Mouse (Mus musculus): ENCODE results near the gene 4833427G06Rik. TPM values are rescaled to one million over a fixed set of nuclear protein-coding genes. Genes with fewer than 3 reads are reported as not detected.

Gene 4833427G06Rik
- total and polyA plus RNA-seq, 2 experiments from 2014 or later, result 1.0 to 2.0 TPM

GRCm38 (mm10) chr9:51052180-51052579 lies 49.7 kb downstream of the 4833427G06Rik start:
- DNase-seq (ENCODE audit: low spot score) (no peak), ATAC-seq (no peak)
- H3K4me1 ChIP-seq (ENCODE audit: insufficient read depth, low read length), result no peaks in the 10 kb centered on the region
- H3K36me3 ChIP-seq (ENCODE audit: insufficient read depth, low read length), result no peaks in the 10 kb centered on the region
- no peak overlapping the region for H3K4me3 ChIP-seq (ENCODE audit: low read length)
- peak; percentile 49; the same call in 1 of the 2 replicates for TF ChIP-seq CTCF (IDR thresholded peaks at IDR 0.05; ENCODE audit: low read depth)
- no peak overlapping the region for H3K4me2 ChIP-seq (ENCODE audit: low read depth, low read length)
- no peaks in the 10 kb centered on the region for H3K9me3 ChIP-seq (ENCODE audit: low read length)
- H3K9ac ChIP-seq (replicated peaks; ENCODE audit: low read length), result no peak overlapping the region
- H3K27ac ChIP-seq, result no peak overlapping the region
- H3K27me3 ChIP-seq (ENCODE audit: insufficient read depth, low read length), result no peaks in the 10 kb centered on the region
- 83% methylated on average over 3 of the region's 3 CpGs for WGBS

- no peak overlapping the region for H3K4me2 ChIP-seq (ENCODE audit: low read depth, low read length)
- H3K27me3 ChIP-seq (ENCODE audit: insufficient read depth, low read length), result no peaks in the 10 kb centered on the region
- H3K4me1 ChIP-seq (ENCODE audit: insufficient read depth, low read length), result no peaks in the 10 kb centered on the region
- DNase-seq (ENCODE audit: low spot score), result no peak
- H3K9me3 ChIP-seq (ENCODE audit: low read length), result no peaks in the 10 kb centered on the region
- WGBS, result 83% methylated on average over 6 of the region's 6 CpGs
- no peaks in the 10 kb centered on the region for H3K36me3 ChIP-seq (ENCODE audit: insufficient read depth, low read length)
- no peak overlapping the region for H3K9ac ChIP-seq (replicated peaks; ENCODE audit: low read length)
- H3K4me3 ChIP-seq (ENCODE audit: low read length), result no peak overlapping the region
- no peak for TF ChIP-seq CTCF (IDR thresholded peaks at IDR 0.05; ENCODE audit: low read depth)
- no peak overlapping the region for H3K27ac ChIP-seq
- no peak for ATAC-seq
These were observed 59.7 kb downstream of the 4833427G06Rik start for GRCm38 (mm10) chr9:51042136-51042535.

GRCm38 (mm10) chr9:51041491-51041980 lies 60.3 kb downstream of the 4833427G06Rik start:
- Histone ChIP-seq H3K4me1 (ENCODE audit: insufficient read depth, low read length) (no peaks in the 10 kb centered on the region), H3K27me3 (ENCODE audit: insufficient read depth, low read length) (no peaks in the 10 kb centered on the region), H3K4me2 (ENCODE audit: low read depth, low read length) (no peak overlapping the region), H3K4me3 (ENCODE audit: low read length) (no peak overlapping the region), H3K9me3 (ENCODE audit: low read length) (no peaks in the 10 kb centered on the region), H3K9ac (replicated peaks; ENCODE audit: low read length) (no peak overlapping the region), H3K36me3 (ENCODE audit: insufficient read depth, low read length) (no peaks in the 10 kb centered on the region), H3K27ac (no peak overlapping the region)
- ATAC-seq (no peak), DNase-seq (ENCODE audit: low spot score) (no peak)
- 91% methylated on average over 7 of the region's 7 CpGs for WGBS
- no peak for TF ChIP-seq CTCF (IDR thresholded peaks at IDR 0.05; ENCODE audit: low read depth)

DNA sequence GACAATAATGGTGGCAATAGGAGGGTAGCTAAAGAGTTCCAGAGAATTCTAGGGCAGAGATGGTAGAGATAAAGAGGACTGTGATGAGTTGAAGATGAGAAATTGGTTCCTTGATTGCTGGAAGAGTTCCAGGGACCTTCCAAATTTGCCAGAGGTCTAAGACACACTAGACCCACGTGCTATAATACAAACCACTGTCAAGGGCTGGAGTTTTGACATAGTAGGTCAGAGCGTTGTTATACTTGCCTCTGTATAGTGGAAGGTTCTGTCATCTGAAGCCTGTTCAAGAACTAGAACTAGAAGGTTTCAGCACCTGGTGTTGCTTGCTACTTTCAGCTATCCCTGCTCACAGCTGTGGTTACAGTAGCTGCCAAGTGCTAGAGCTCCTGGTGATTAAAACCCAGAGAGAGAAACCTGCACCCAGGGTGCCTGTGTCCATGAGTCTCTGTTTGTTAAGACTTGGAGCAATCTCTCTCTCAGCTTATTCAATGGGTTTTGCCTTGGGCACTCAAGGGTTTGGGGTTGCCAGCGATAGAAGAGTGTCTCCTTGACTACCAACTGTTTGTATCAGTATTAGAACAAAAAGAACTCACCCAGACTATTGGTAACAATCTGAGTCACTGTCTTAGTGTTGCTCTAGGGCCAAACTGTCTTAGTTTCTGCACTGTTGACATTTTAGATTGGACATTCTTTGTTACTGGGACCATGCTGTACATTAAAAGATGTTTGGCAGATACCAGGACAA lies 68.9 kb downstream of the 4833427G06Rik start:
- Histone ChIP-seq H3K4me1 (ENCODE audit: insufficient read depth, low read length) (no peaks in the 10 kb centered on the region), H3K27ac (no peak overlapping the region), H3K36me3 (ENCODE audit: insufficient read depth, low read length) (no peaks in the 10 kb centered on the region), H3K4me3 (ENCODE audit: low read length) (no peak overlapping the region), H3K9me3 (ENCODE audit: low read length) (no peaks in the 10 kb centered on the region), H3K4me2 (ENCODE audit: low read depth, low read length) (no peak overlapping the region), H3K9ac (replicated peaks; ENCODE audit: low read length) (no peak overlapping the region), H3K27me3 (ENCODE audit: insufficient read depth, low read length) (no peaks in the 10 kb centered on the region)
- DNase-seq (ENCODE audit: low spot score), result no peak
- ATAC-seq, result no peak
- 66% methylated on average over 3 of the region's 3 CpGs for WGBS
- TF ChIP-seq CTCF (IDR thresholded peaks at IDR 0.05; ENCODE audit: low read depth), result no peak

GRCm38 (mm10) chr9:51032291-51032690 lies 69.6 kb downstream of the 4833427G06Rik start:
- WGBS, result 68% methylated on average over 8 of the region's 8 CpGs
- H3K27me3 ChIP-seq (ENCODE audit: insufficient read depth, low read length), result no peaks in the 10 kb centered on the region
- DNase-seq (ENCODE audit: low spot score) (no peak), ATAC-seq (no peak)
- H3K4me1 ChIP-seq (ENCODE audit: insufficient read depth, low read length), result no peaks in the 10 kb centered on the region
- no peak overlapping the region for H3K4me2 ChIP-seq (ENCODE audit: low read depth, low read length)
- no peak overlapping the region for H3K4me3 ChIP-seq (ENCODE audit: low read length)
- H3K9me3 ChIP-seq (ENCODE audit: low read length), result no peaks in the 10 kb centered on the region
- no peak overlapping the region for H3K9ac ChIP-seq (replicated peaks; ENCODE audit: low read length)
- no peak for TF ChIP-seq CTCF (IDR thresholded peaks at IDR 0.05; ENCODE audit: low read depth)
- H3K36me3 ChIP-seq (ENCODE audit: insufficient read depth, low read length), result no peaks in the 10 kb centered on the region
- H3K27ac ChIP-seq, result no peak overlapping the region

- no peak overlapping the region for H3K9ac ChIP-seq (replicated peaks; ENCODE audit: low read length)
These were observed 70.3 kb downstream of the 4833427G06Rik start for GRCm38 (mm10) chr9:51031603-51032002.

More at GRCm38 (mm10) chr9:51031603-51032002, 70.3 kb downstream of the 4833427G06Rik start:
- ATAC-seq, result no peak
- H3K36me3 ChIP-seq (ENCODE audit: insufficient read depth, low read length), result no peaks in the 10 kb centered on the region
- no peaks in the 10 kb centered on the region for H3K27me3 ChIP-seq (ENCODE audit: insufficient read depth, low read length)
- no peak overlapping the region for H3K4me2 ChIP-seq (ENCODE audit: low read depth, low read length)
- WGBS, result 67% methylated on average over 6 of the region's 6 CpGs
- no peak for TF ChIP-seq CTCF (IDR thresholded peaks at IDR 0.05; ENCODE audit: low read depth)
- no peaks in the 10 kb centered on the region for H3K9me3 ChIP-seq (ENCODE audit: low read length)
- DNase-seq (ENCODE audit: low spot score), result no peak
- no peak overlapping the region for H3K4me3 ChIP-seq (ENCODE audit: low read length)
- no peak overlapping the region for H3K27ac ChIP-seq
- H3K4me1 ChIP-seq (ENCODE audit: insufficient read depth, low read length), result no peaks in the 10 kb centered on the region

MicroRNA genes within 50 kb of the gene (microRNA counts, 519-probe panel; counts per million panel counts)
- microRNA mmu-miR-34b-3p (1,930 counts per million, percentile 27 among the panel's probes with 10 or more counts), microRNA mmu-miR-34b-5p (2,254 counts per million, percentile 32 among the panel's probes with 10 or more counts), microRNA mmu-miR-34c (5,825 counts per million, percentile 94 among the panel's probes with 10 or more counts)

Small RNA genes within 50 kb of the gene (microRNA-seq; reads per million reads assigned to microRNA genes)
- gene Mir34b, result 146 to 228 reads per million in 2 experiments
- 3,994 to 4,072 reads per million in 2 experiments for gene Mir34c

Other genes starting within 250 kb of the 4833427G06Rik start
- gene Sik2, start 93.0 kb downstream of the 4833427G06Rik start, total RNA-seq (2014; rRNA removed), result 24.4 and 26.1 TPM in 2 replicates
- gene Sik2, start 93.0 kb downstream of the 4833427G06Rik start, polyA plus RNA-seq (2015; fragmentation: Nextera tagmentation; extraction: Ambion mirVana), result 11.7 and 13.0 TPM in 2 replicates
- gene Btg4, start 41.2 kb downstream of the 4833427G06Rik start, total RNA-seq (2014; rRNA removed), result not detected in 2 replicates
- not detected in 2 replicates for gene Btg4, start 41.2 kb downstream of the 4833427G06Rik start, polyA plus RNA-seq (2015; fragmentation: Nextera tagmentation; extraction: Ambion mirVana)
- gene Layn, start 25.0 kb downstream of the 4833427G06Rik start, total RNA-seq (2014; rRNA removed), result 2.0 and 6.9 TPM in 2 replicates
- gene Layn, start 25.0 kb downstream of the 4833427G06Rik start, polyA plus RNA-seq (2015; fragmentation: Nextera tagmentation; extraction: Ambion mirVana), result 3.7 and 4.5 TPM in 2 replicates
- not detected in 2 replicates for gene Gm32742, start 63.4 kb upstream of the 4833427G06Rik start, total RNA-seq (2014; rRNA removed)
- 0.04 TPM in 1 of 2 replicates, not detected in the other for gene Gm32742, start 63.4 kb upstream of the 4833427G06Rik start, polyA plus RNA-seq (2015; fragmentation: Nextera tagmentation; extraction: Ambion mirVana)
- gene Pou2af1, start 111.6 kb upstream of the 4833427G06Rik start, total RNA-seq (2014; rRNA removed), result 0.18 and 0.37 TPM in 2 replicates
- gene Pou2af1, start 111.6 kb upstream of the 4833427G06Rik start, polyA plus RNA-seq (2015; fragmentation: Nextera tagmentation; extraction: Ambion mirVana), result 0.20 and 0.23 TPM in 2 replicates
- 1.3 and 1.4 TPM in 2 replicates for gene Colca2, start 176.5 kb upstream of the 4833427G06Rik start, total RNA-seq (2014; rRNA removed)
- 1.2 and 1.6 TPM in 2 replicates for gene Colca2, start 176.5 kb upstream of the 4833427G06Rik start, polyA plus RNA-seq (2015; fragmentation: Nextera tagmentation; extraction: Ambion mirVana)
- gene 1810046K07Rik, start 226.8 kb upstream of the 4833427G06Rik start, total RNA-seq (2014; rRNA removed), result not detected in 2 replicates
- gene 1810046K07Rik, start 226.8 kb upstream of the 4833427G06Rik start, polyA plus RNA-seq (2015; fragmentation: Nextera tagmentation; extraction: Ambion mirVana), result not detected in 2 replicates